Mouse (Mus musculus) lung, embryonic 16.5 days (tissue): ENCODE data around the gene Kng1. TPM values are rescaled to one million over a fixed set of nuclear protein-coding genes. Genes with fewer than 3 reads are reported as not detected.

Experiments used
- ATAC-seq: fragments of 200-750 bp; cut with Nextera tagmentation; 2 replicates; pipeline ENCODE4 v1.8.0; 2017; ENCODE audit warnings: low read depth, mild to moderate bottlenecking, moderate library complexity
- H3K27ac ChIP-seq: fragments of 300-500 bp; sonication (generic); 2 replicates; pipeline ENCODE4 v1.5.1; 2014; ENCODE audit warnings: mild to moderate bottlenecking, control low read depth, low read length
- H3K27me3 ChIP-seq: fragments of 300-500 bp; sonication (generic); 2 replicates; pipeline ENCODE4 v1.6.1; 2014; ENCODE audit warnings: low read depth, low read length, mixed read lengths; ENCODE audit not compliant: control insufficient read depth, insufficient read depth
- H3K36me3 ChIP-seq: fragments of 300-500 bp; sonication (generic); 2 replicates; pipeline ENCODE4 v1.6.1; 2014; ENCODE audit warnings: low read length; ENCODE audit not compliant: control insufficient read depth, insufficient read depth
- H3K4me1 ChIP-seq: fragments of 300-500 bp; sonication (generic); replicated peaks from 2 replicates; pipeline ENCODE4 v1.6.1; 2014; ENCODE audit warnings: low read length, mixed read lengths; ENCODE audit not compliant: control insufficient read depth, insufficient read depth
- H3K4me2 ChIP-seq: fragments of 300-500 bp; sonication (generic); 2 replicates; pipeline ENCODE4 v1.6.1; 2014; ENCODE audit warnings: low read depth, low read length, control low read depth
- H3K4me3 ChIP-seq: fragments of 300-500 bp; sonication (generic); 2 replicates; pipeline ENCODE4 v1.5.1; 2014; ENCODE audit warnings: mild to moderate bottlenecking, low read length, control low read depth
- H3K9ac ChIP-seq: fragments of 300-500 bp; sonication (generic); 2 replicates; pipeline ENCODE4 v1.6.1; 2014; ENCODE audit warnings: low read length, control low read depth
- H3K9me3 ChIP-seq: fragments of 300-500 bp; sonication (generic); 2 replicates; pipeline ENCODE4 v1.6.1; 2016; ENCODE audit warnings: low read length; ENCODE audit not compliant: control insufficient read depth
- WGBS: fragments of 180-500 bp; shearing (Covaris S2); extraction: QIAGEN DNeasy Blood & Tissue Kit; methylation state at CpG from one replicate; pipeline ENCODE4 v1.1.7; 2014; 5-methylcytosine and 5-hydroxymethylcytosine counted together
- polyA plus RNA-seq: library from polyadenylated mRNA; unstranded; fragments of >200 nt; fragmentation: Nextera tagmentation; extraction: Ambion mirVana; gene quantifications from 2 replicates; pipeline ENCODE4 v1.2.1, GENCODE M21; 2015

Gene Kng1
- polyA plus RNA-seq, 1 experiment from 2014 or later, result 1.2 TPM

- peak overlapping the region; percentile 96 for H3K9ac ChIP-seq
- peaks cover 39% of the 10 kb centered on the region for H3K36me3 ChIP-seq
- H3K4me2 ChIP-seq, result peak overlapping the region; percentile 90
- no peaks in the 10 kb centered on the region for H3K9me3 ChIP-seq
- WGBS, result 3% methylated on average over 5 of the region's 5 CpGs
- peak overlapping the region; percentile 27 for H3K27ac ChIP-seq
- peak overlapping the region; percentile 77 for H3K4me3 ChIP-seq
- peaks cover 20% of the 10 kb centered on the region for H3K4me1 ChIP-seq
- ATAC-seq, result no peak
- no peaks in the 10 kb centered on the region for H3K27me3 ChIP-seq
Measured at GRCm38 (mm10) chr16:23108943-23109342, 51.3 kb downstream of the Kng1 start.

- 34% methylated on average over 5 of the region's 5 CpGs for WGBS
- Histone ChIP-seq H3K4me1 (peaks cover 20% of the 10 kb centered on the region), H3K36me3 (peaks cover 45% of the 10 kb centered on the region), H3K4me2 (peak overlapping the region; percentile 90), H3K9me3 (no peaks in the 10 kb centered on the region), H3K27me3 (no peaks in the 10 kb centered on the region), H3K9ac (peak overlapping the region; percentile 96), H3K4me3 (peak overlapping the region; percentile 77), H3K27ac (no peak overlapping the region; the same call in 1 of the 2 replicates)
- no peak for ATAC-seq
Measured at GRCm38 (mm10) chr16:23109350-23110280, 52.0 kb downstream of the Kng1 start.

- H3K27me3 ChIP-seq, result no peaks in the 10 kb centered on the region
- ATAC-seq, result no peak
- WGBS, result 63% methylated on average over 12 of the region's 12 CpGs
- no peak overlapping the region for H3K9ac ChIP-seq
- H3K4me2 ChIP-seq, result no peak overlapping the region
- H3K4me1 ChIP-seq, result peaks cover 20% of the 10 kb centered on the region
- H3K36me3 ChIP-seq, result peaks cover 50% of the 10 kb centered on the region
- no peaks in the 10 kb centered on the region for H3K9me3 ChIP-seq
- no peak overlapping the region for H3K27ac ChIP-seq
- H3K4me3 ChIP-seq, result no peak overlapping the region
Measured at GRCm38 (mm10) chr16:23112348-23112747, 54.7 kb downstream of the Kng1 start.

- H3K4me1 ChIP-seq, result peaks cover 20% of the 10 kb centered on the region
- H3K27me3 ChIP-seq, result no peaks in the 10 kb centered on the region
- no peak overlapping the region for H3K9ac ChIP-seq
- no peak for ATAC-seq
- H3K36me3 ChIP-seq, result peaks cover 50% of the 10 kb centered on the region
- 42% methylated on average over 9 of the region's 9 CpGs for WGBS
- H3K9me3 ChIP-seq, result no peaks in the 10 kb centered on the region
- H3K27ac ChIP-seq, result no peak overlapping the region
- H3K4me3 ChIP-seq, result no peak overlapping the region
- H3K4me2 ChIP-seq, result no peak overlapping the region
Measured at GRCm38 (mm10) chr16:23112861-23113435, 55.3 kb downstream of the Kng1 start.

GRCm38 (mm10) chr16:23113903-23114302 is 56.2 kb downstream of the Kng1 start:
- H3K4me2 ChIP-seq, result no peak overlapping the region
- no peak overlapping the region for H3K4me3 ChIP-seq
- no peaks in the 10 kb centered on the region for H3K9me3 ChIP-seq
- no peaks in the 10 kb centered on the region for H3K27me3 ChIP-seq
- peaks cover 20% of the 10 kb centered on the region for H3K4me1 ChIP-seq
- ATAC-seq, result no peak
- H3K27ac ChIP-seq, result no peak overlapping the region
- no peak overlapping the region for H3K9ac ChIP-seq
- peaks cover 49% of the 10 kb centered on the region for H3K36me3 ChIP-seq

GRCm38 (mm10) chr16:23114339-23115171 is 56.9 kb downstream of the Kng1 start:
- H3K27ac ChIP-seq, result no peak overlapping the region
- no peaks in the 10 kb centered on the region for H3K27me3 ChIP-seq
- no peak overlapping the region for H3K9ac ChIP-seq
- peak; percentile 53 for ATAC-seq
- WGBS, result 51% methylated on average over 5 of the region's 5 CpGs
- H3K4me1 ChIP-seq, result peaks cover 14% of the 10 kb centered on the region
- no peaks in the 10 kb centered on the region for H3K9me3 ChIP-seq
- peaks cover 42% of the 10 kb centered on the region for H3K36me3 ChIP-seq
- H3K4me3 ChIP-seq, result no peak overlapping the region
- no peak overlapping the region for H3K4me2 ChIP-seq

GRCm38 (mm10) chr16:23115486-23115885 is 57.8 kb downstream of the Kng1 start:
- Histone ChIP-seq H3K9me3 (no peaks in the 10 kb centered on the region), H3K4me2 (no peak overlapping the region), H3K27ac (no peak overlapping the region), H3K27me3 (no peaks in the 10 kb centered on the region), H3K9ac (no peak overlapping the region), H3K36me3 (peaks cover 40% of the 10 kb centered on the region), H3K4me1 (peaks cover 6% of the 10 kb centered on the region; the same call in 1 of the 2 replicates), H3K4me3 (no peak overlapping the region)
- ATAC-seq, result no peak
- WGBS, result 71% methylated on average over 3 of the region's 3 CpGs

GRCm38 (mm10) chr16:23117173-23117572 is 59.5 kb downstream of the Kng1 start:
- 45% methylated on average over 4 of the region's 4 CpGs for WGBS
- H3K27me3 ChIP-seq, result no peaks in the 10 kb centered on the region
- H3K9ac ChIP-seq, result no peak overlapping the region
- H3K4me3 ChIP-seq, result no peak overlapping the region
- peaks cover 28% of the 10 kb centered on the region for H3K36me3 ChIP-seq
- no peak for ATAC-seq
- peaks cover 3% of the 10 kb centered on the region; the same call in 1 of the 2 replicates for H3K4me1 ChIP-seq
- H3K9me3 ChIP-seq, result no peaks in the 10 kb centered on the region
- no peak overlapping the region for H3K4me2 ChIP-seq
- no peak overlapping the region for H3K27ac ChIP-seq

- peaks cover 13% of the 10 kb centered on the region for H3K36me3 ChIP-seq
- H3K9ac ChIP-seq, result no peak overlapping the region
- H3K4me3 ChIP-seq, result no peak overlapping the region
- 91% methylated on average over 3 of the region's 3 CpGs for WGBS
- no peak overlapping the region for H3K27ac ChIP-seq
- no peaks in the 10 kb centered on the region for H3K27me3 ChIP-seq
- no peak overlapping the region for H3K4me2 ChIP-seq
- no peaks in the 10 kb centered on the region for H3K9me3 ChIP-seq
- no peak for ATAC-seq
- peaks cover 7% of the 10 kb centered on the region for H3K4me1 ChIP-seq
Measured at GRCm38 (mm10) chr16:23122446-23122845, 64.8 kb downstream of the Kng1 start.
